8 mouse cellular contexts compared by ENCODE assay signal in genomic region chr11:108223154-108223553, GRCm38 (mm10).
DNase-seq lines count a peak whose midpoint lies in the region; ATAC-seq and TF ChIP-seq lines count a peak whose summit lies in the region.

No protein-coding gene starts in this region.

- no peaks in the 10 kb centered on the region for H3K9me3 ChIP-seq in intestine, embryonic 16.5 days (ENCODE audit: control insufficient read depth, low read length)

- TF ChIP-seq CTCF in layer of hippocampus, adult 2 months (conservative IDR thresholded peaks at IDR 0.05): no peak
- TF ChIP-seq CTCF in brain, embryonic 14.5 days (IDR thresholded peaks at IDR 0.05; ENCODE audit: borderline replicate concordance, extremely low read depth, insufficient read depth, insufficient read length): no peak

- no peaks in the 10 kb centered on the region for H3K27me3 ChIP-seq in intestine, embryonic 16.5 days (replicated peaks; ENCODE audit: control insufficient read depth, insufficient read depth, low read length)

- H3K36me3 ChIP-seq in intestine, embryonic 16.5 days (ENCODE audit: control insufficient read depth, insufficient read depth, low read length): no peaks in the 10 kb centered on the region
- H3K36me3 ChIP-seq in macrophage (ENCODE audit: inconsistent target): no peaks in the 10 kb centered on the region

- peaks cover 36% of the 10 kb centered on the region for H3K4me1 ChIP-seq in intestine, embryonic 16.5 days (ENCODE audit: control insufficient read depth, insufficient read depth, low read length)

- H3K79me2 ChIP-seq in macrophage (ENCODE audit: inconsistent target): no peaks in the 10 kb centered on the region

- no peak for TF ChIP-seq POLR2A in brain, embryonic 14.5 days (IDR thresholded peaks at IDR 0.05; ENCODE audit: borderline replicate concordance, extremely low read depth, insufficient read depth, insufficient read length, poor library complexity, severe bottlenecking)

- no peak overlapping the region for H3K4me2 ChIP-seq in intestine, embryonic 16.5 days (ENCODE audit: low read depth, low read length)

- no peak for ATAC-seq in intestine, embryonic 16.5 days
- no peak for ATAC-seq in erythroblast, adult 5-6 weeks (replicated peaks; ENCODE audit: low FRiP score, poor library complexity, severe bottlenecking)

- peak overlapping the region; percentile 87 for H3K27ac ChIP-seq in layer of hippocampus, adult 2 months
- H3K27ac ChIP-seq in intestine, embryonic 16.5 days (ENCODE audit: low read length): peak overlapping the region; percentile 14; the same call in 1 of the 2 replicates
- H3K27ac ChIP-seq in macrophage: peak overlapping the region; percentile 61

- no peak overlapping the region for H3K4me3 ChIP-seq in layer of hippocampus, adult 2 months
- no peak overlapping the region for H3K4me3 ChIP-seq in intestine, embryonic 16.5 days (ENCODE audit: low read length)
- no peak overlapping the region for H3K4me3 ChIP-seq in macrophage (ENCODE audit: inconsistent target)

- DNase-seq in layer of hippocampus, adult 2 months (ENCODE audit: low spot score in 2 of 2): peak; percentile 33 to 35
- DNase-seq in layer of hippocampus, adult 9-10 months (ENCODE audit: low spot score): no peak
- DNase-seq in brain, embryonic 14.5 days (ENCODE audit: low read depth): peak; percentile 43
- DNase-seq in embryo, embryonic 9.5 days (ENCODE audit: extremely low spot score): no peak
- no peak for DNase-seq in adrenal gland, postnatal 10 days

- H3K9ac ChIP-seq in intestine, embryonic 16.5 days (ENCODE audit: low read depth, low read length): no peak overlapping the region

- 81% methylated on average over 6 of the region's 6 CpGs for WGBS in intestine, embryonic 16.5 days
- 5% methylated on average over 6 of the region's 6 CpGs for WGBS in macrophage (ENCODE audit: missing documents)

Comparison
In these comparisons a context has a peak if more than half of its experiments do, and no peak if none do; other contexts are left out.
1. DNase-seq: peak in layer of hippocampus, adult 2 months (2 of 2) and brain, embryonic 14.5 days (single experiment); none in layer of hippocampus, adult 9-10 months (single experiment), embryo, embryonic 9.5 days (single experiment) and adrenal gland, postnatal 10 days (single experiment).
2. H3K27ac ChIP-seq: peak in every context shown above with its lines; median percentile 87 in layer of hippocampus, adult 2 months; 61 in macrophage; 14 in intestine, embryonic 16.5 days.